25 mouse cellular contexts compared by ENCODE assay signal in genomic region chr1:54695396-54695795, GRCm38 (mm10).
DNase-seq lines count a peak whose midpoint lies in the region.
"Had no signal": no experiment of that assay in that cellular context is flagged by ENCODE, and none has a peak within 500 bp of the region (broad histone marks: within the 10 kb centered on the region; RNA-seq: fewer than 3 reads in every experiment).

No protein-coding gene starts in this region.

- DNase-seq in heart, adult 11 months = peak; percentile 77
- DNase-seq in heart, postnatal 36 days = no peak
- DNase-seq in gonadal fat pad, adult 2 months (ENCODE audit: low read depth) = peak; percentile 80
- no peak for DNase-seq in testis, postnatal 10 days (ENCODE audit: low spot score)
- DNase-seq in gastrocnemius, postnatal 25 days = no peak
- DNase-seq: cerebellum, adult 11-12 months; cerebellum, postnatal 10 days; forebrain, postnatal 0 days; gastrocnemius, postnatal 14 days; heart, postnatal 10 days; kidney, adult 11 months; kidney, postnatal 14 days; liver; lung, adult 2 months; lung, postnatal 4 days; right cerebral cortex, postnatal 4 days had no signal

- intact Hi-C loops in heart, postnatal 36 days (cut with DNase I) = no loop called here

- H3K27ac ChIP-seq in brown adipose tissue, adult 24 weeks (replicated peaks; ENCODE audit: low read depth, low read length) = peak overlapping the region; percentile 92
- H3K27ac ChIP-seq: forebrain, embryonic 12.5 days; heart, embryonic 13.5 days; hindbrain, embryonic 10.5 days; hindbrain, embryonic 15.5 days; liver, embryonic 14.5 days; midbrain, embryonic 15.5 days; neural tube, embryonic 12.5 days had no signal

- H3K4me1 ChIP-seq in brown adipose tissue, adult 24 weeks (ENCODE audit: control insufficient read depth, insufficient read depth, insufficient read length, low read length) = peaks cover 11% of the 10 kb centered on the region
- H3K4me1 ChIP-seq: forebrain, embryonic 12.5 days; hindbrain, embryonic 10.5 days; midbrain, embryonic 15.5 days; neural tube, embryonic 12.5 days had no signal

- no peak overlapping the region for H3K4me3 ChIP-seq in brown adipose tissue, adult 24 weeks (ENCODE audit: insufficient read depth, low read depth, low read length)
- H3K4me3 ChIP-seq: erythroblast, embryonic 14.5 days; forebrain, embryonic 12.5 days; heart, embryonic 13.5 days; hindbrain, embryonic 10.5 days; hindbrain, embryonic 15.5 days; midbrain, embryonic 15.5 days; neural tube, embryonic 12.5 days had no signal

Comparison
In these comparisons a context has a peak if more than half of its experiments do, and no peak if none do; other contexts are left out.
1. DNase-seq: peak in heart, adult 11 months (single experiment) and gonadal fat pad, adult 2 months (single experiment); none in heart, postnatal 36 days (0 of 2), testis, postnatal 10 days (single experiment) and gastrocnemius, postnatal 25 days (single experiment).